In genomic region chr2:3365127-3365526, GRCm38 (mm10) we compare ENCODE assay signal across 23 mouse cellular contexts. TPM values are rescaled to one million over a fixed set of nuclear protein-coding genes. Genes with fewer than 3 reads are reported as not detected.
DNase-seq lines count a peak whose midpoint lies in the region; ATAC-seq and TF ChIP-seq lines count a peak whose summit lies in the region.
"Had no signal": no experiment of that assay in that cellular context is flagged by ENCODE, and none has a peak within 500 bp of the region (broad histone marks: within the 10 kb centered on the region; RNA-seq: fewer than 3 reads in every experiment).

No protein-coding gene starts in this region.

- H3K4me1 ChIP-seq in hindbrain, postnatal 0 days (ENCODE audit: insufficient read depth, low read length): no peaks in the 10 kb centered on the region
- H3K4me1 ChIP-seq in hindbrain, embryonic 12.5 days: no peaks in the 10 kb centered on the region
- no peaks in the 10 kb centered on the region for H3K4me1 ChIP-seq in midbrain, postnatal 0 days (ENCODE audit: insufficient read depth, low read length)
- H3K4me1 ChIP-seq in midbrain, embryonic 16.5 days (ENCODE audit: control insufficient read depth, insufficient read depth, low read length): no peaks in the 10 kb centered on the region
- H3K4me1 ChIP-seq: embryonic facial prominence, embryonic 13.5 days; forebrain, embryonic 13.5 days; heart, embryonic 13.5 days had no signal

- H3K27ac ChIP-seq in hindbrain, postnatal 0 days: no peak overlapping the region
- no peak overlapping the region for H3K27ac ChIP-seq in hindbrain, embryonic 12.5 days
- no peak overlapping the region for H3K27ac ChIP-seq in midbrain, postnatal 0 days (ENCODE audit: low read depth, low read length)
- H3K27ac ChIP-seq in midbrain, embryonic 16.5 days (ENCODE audit: low read length): no peak overlapping the region
- H3K27ac ChIP-seq: embryonic facial prominence, embryonic 13.5 days; forebrain, embryonic 13.5 days; heart, embryonic 13.5 days had no signal

- H3K4me2 ChIP-seq in hindbrain, postnatal 0 days (ENCODE audit: low read depth, low read length): no peak overlapping the region
- H3K4me2 ChIP-seq in hindbrain, embryonic 12.5 days (replicated peaks): no peak overlapping the region
- no peak overlapping the region for H3K4me2 ChIP-seq in midbrain, postnatal 0 days (ENCODE audit: low read depth, low read length, poor library complexity, severe bottlenecking)
- no peak overlapping the region for H3K4me2 ChIP-seq in midbrain, embryonic 16.5 days (ENCODE audit: low read length)
- H3K4me2 ChIP-seq: embryonic facial prominence, embryonic 13.5 days; forebrain, embryonic 13.5 days; heart, embryonic 13.5 days had no signal

- peak; percentile 11 for DNase-seq in hindbrain, postnatal 0 days (ENCODE audit: low spot score)
- DNase-seq in midbrain, postnatal 0 days (ENCODE audit: low spot score): peak; percentile 36
- DNase-seq in retina, postnatal 7 days (ENCODE audit: low read depth, low spot score): peak; percentile 11
- no peak for DNase-seq in adrenal gland, postnatal 10 days
- DNase-seq: adrenal gland, adult 8-10 months; cerebellum, adult 11-12 months; cerebellum, adult 9-10 months; cerebellum, postnatal 25 days; gastrocnemius, postnatal 25 days; heart, postnatal 36 days had no signal

- ATAC-seq in hindbrain, postnatal 0 days: no peak
- ATAC-seq in hindbrain, embryonic 12.5 days (ENCODE audit: low FRiP score): no peak
- ATAC-seq in midbrain, postnatal 0 days (ENCODE audit: low FRiP score): no peak
- ATAC-seq in midbrain, embryonic 16.5 days: no peak
- ATAC-seq: forebrain, embryonic 13.5 days; hindbrain, embryonic 16.5 days had no signal

- no peak overlapping the region for H3K4me3 ChIP-seq in hindbrain, postnatal 0 days (ENCODE audit: low read length)
- no peak overlapping the region for H3K4me3 ChIP-seq in hindbrain, embryonic 12.5 days
- no peak overlapping the region for H3K4me3 ChIP-seq in midbrain, postnatal 0 days (ENCODE audit: low read depth, low read length)
- no peak overlapping the region for H3K4me3 ChIP-seq in midbrain, embryonic 16.5 days (ENCODE audit: low read depth, low read length)
- H3K4me3 ChIP-seq: embryonic facial prominence, embryonic 13.5 days; forebrain, embryonic 13.5 days; heart, embryonic 13.5 days had no signal

- peak; percentile 33 for TF ChIP-seq CTCF in hindbrain, postnatal 0 days (IDR thresholded peaks at IDR 0.05; ENCODE audit: low read depth)
- peak; percentile 56 for TF ChIP-seq CTCF in midbrain, postnatal 0 days (IDR thresholded peaks at IDR 0.05)

- WGBS in hindbrain, postnatal 0 days: 41% methylated on average over 4 of the region's 4 CpGs
- 73% methylated on average over 4 of the region's 4 CpGs for WGBS in hindbrain, embryonic 12.5 days
- 26% methylated on average over 4 of the region's 4 CpGs for WGBS in midbrain, postnatal 0 days
- WGBS in midbrain, embryonic 16.5 days: 28% methylated on average over 4 of the region's 4 CpGs

- no peaks in the 10 kb centered on the region for H3K27me3 ChIP-seq in hindbrain, postnatal 0 days (ENCODE audit: insufficient read depth, low read length)
- H3K27me3 ChIP-seq in hindbrain, embryonic 12.5 days: no peaks in the 10 kb centered on the region
- no peaks in the 10 kb centered on the region for H3K27me3 ChIP-seq in midbrain, postnatal 0 days (ENCODE audit: insufficient read depth, low read length)
- H3K27me3 ChIP-seq in midbrain, embryonic 16.5 days (ENCODE audit: control insufficient read depth, insufficient read depth, low read depth, low read length): no peaks in the 10 kb centered on the region
- H3K27me3 ChIP-seq: embryonic facial prominence, embryonic 13.5 days; forebrain, embryonic 13.5 days had no signal

- no peak overlapping the region for H3K9ac ChIP-seq in hindbrain, postnatal 0 days (replicated peaks; ENCODE audit: low read length)
- no peak overlapping the region for H3K9ac ChIP-seq in hindbrain, embryonic 12.5 days
- H3K9ac ChIP-seq in midbrain, postnatal 0 days (replicated peaks; ENCODE audit: low read length, poor library complexity, severe bottlenecking): no peak overlapping the region
- no peak overlapping the region for H3K9ac ChIP-seq in midbrain, embryonic 16.5 days (ENCODE audit: low read depth, low read length)
- H3K9ac ChIP-seq: embryonic facial prominence, embryonic 13.5 days; forebrain, embryonic 13.5 days; heart, embryonic 13.5 days had no signal

- H3K36me3 ChIP-seq in hindbrain, postnatal 0 days (ENCODE audit: insufficient read depth, low read length): no peaks in the 10 kb centered on the region
- no peaks in the 10 kb centered on the region for H3K36me3 ChIP-seq in hindbrain, embryonic 12.5 days
- H3K36me3 ChIP-seq in midbrain, postnatal 0 days (ENCODE audit: insufficient read depth, low read length): no peaks in the 10 kb centered on the region
- H3K36me3 ChIP-seq in midbrain, embryonic 16.5 days (ENCODE audit: control insufficient read depth, insufficient read depth, low read length): no peaks in the 10 kb centered on the region
- H3K36me3 ChIP-seq: embryonic facial prominence, embryonic 13.5 days; G1E; heart, embryonic 13.5 days had no signal

- no peaks in the 10 kb centered on the region for H3K9me3 ChIP-seq in hindbrain, postnatal 0 days (ENCODE audit: low read length)
- H3K9me3 ChIP-seq in hindbrain, embryonic 12.5 days (replicated peaks): no peaks in the 10 kb centered on the region
- no peaks in the 10 kb centered on the region for H3K9me3 ChIP-seq in midbrain, postnatal 0 days (ENCODE audit: low read length)
- no peaks in the 10 kb centered on the region for H3K9me3 ChIP-seq in midbrain, embryonic 16.5 days (replicated peaks; ENCODE audit: control insufficient read depth, low read length, poor library complexity, severe bottlenecking)
- H3K9me3 ChIP-seq: embryonic facial prominence, embryonic 13.5 days; forebrain, embryonic 13.5 days; G1E; heart, embryonic 13.5 days had no signal

RNA-seq across cellular contexts. Expression of gene Acbd7, which starts 29.2 kb away (rescaled TPM):
- 3.0 TPM in 1 of 2 replicates, not detected in the other for total RNA-seq in hindbrain, postnatal 0 days (2014; rRNA removed)
- 9.0 and 9.2 TPM in 2 replicates for polyA plus RNA-seq in hindbrain, postnatal 0 days (2015; fragmentation: Nextera tagmentation; extraction: Ambion mirVana)
- 0.48 and 1.2 TPM in 2 replicates for polyA plus RNA-seq in hindbrain, embryonic 12.5 days (2016; fragmentation: Nextera tagmentation; extraction: Ambion mirVana)
- total RNA-seq in midbrain, postnatal 0 days (2014; rRNA removed): 1.5 TPM in 1 of 2 replicates, not detected in the other
- polyA plus RNA-seq in midbrain, postnatal 0 days (2015; fragmentation: Nextera tagmentation; extraction: Ambion mirVana): 10.5 and 12.3 TPM in 2 replicates
- polyA plus RNA-seq in midbrain, embryonic 16.5 days (2015; fragmentation: Nextera tagmentation; extraction: Ambion mirVana): 4.3 and 7.3 TPM in 2 replicates
- under 1 TPM in 1 of 2 experiments, not detected in 1; 0.64 TPM for total RNA-seq in adrenal gland, postnatal 10 days (2021)
- total RNA-seq: adrenal gland, adult 8-10 months; adrenal gland, postnatal 4 days; granulocyte monocyte progenitor cell, adult 5-6 weeks had no signal
- polyA plus RNA-seq: G1E had no signal

RNA-seq across cellular contexts. Expression of gene Olah, which starts 31.9 kb away (rescaled TPM):
- total RNA-seq in hindbrain, postnatal 0 days (2014; rRNA removed): not detected in 2 replicates
- 0.20 TPM in 1 of 2 replicates, not detected in the other for polyA plus RNA-seq in hindbrain, postnatal 0 days (2015; fragmentation: Nextera tagmentation; extraction: Ambion mirVana)
- polyA plus RNA-seq in hindbrain, embryonic 12.5 days (2016; fragmentation: Nextera tagmentation; extraction: Ambion mirVana): not detected in 2 replicates
- total RNA-seq in midbrain, postnatal 0 days (2014; rRNA removed): not detected in 2 replicates
- polyA plus RNA-seq in midbrain, postnatal 0 days (2015; fragmentation: Nextera tagmentation; extraction: Ambion mirVana): 0.11 and 0.20 TPM in 2 replicates
- polyA plus RNA-seq in midbrain, embryonic 16.5 days (2015; fragmentation: Nextera tagmentation; extraction: Ambion mirVana): 0.13 and 0.14 TPM in 2 replicates
- total RNA-seq in adrenal gland, postnatal 10 days (2021): under 1 TPM in 1 of 2 experiments, not detected in 1; 0.24 TPM
- total RNA-seq: gastrocnemius, postnatal 25 days; granulocyte monocyte progenitor cell, adult 5-6 weeks; heart, postnatal 36 days had no signal
- polyA plus RNA-seq: cortical plate, adult 2 months; embryonic facial prominence, embryonic 13.5 days; forebrain, embryonic 13.5 days; frontal cortex, adult 2 months; G1E; heart, embryonic 13.5 days; heart, postnatal 0 days; intestine, embryonic 14.5 days had no signal

RNA-seq across cellular contexts. Expression of gene Rpp38, which starts 32.7 kb away (rescaled TPM):
- total RNA-seq in hindbrain, postnatal 0 days (2014; rRNA removed): 7.0 and 8.7 TPM in 2 replicates
- 7.1 and 8.6 TPM in 2 replicates for polyA plus RNA-seq in hindbrain, postnatal 0 days (2015; fragmentation: Nextera tagmentation; extraction: Ambion mirVana)
- polyA plus RNA-seq in hindbrain, embryonic 12.5 days (2016; fragmentation: Nextera tagmentation; extraction: Ambion mirVana): 14.0 and 15.8 TPM in 2 replicates
- total RNA-seq in midbrain, postnatal 0 days (2014; rRNA removed): 6.0 and 8.5 TPM in 2 replicates
- 7.3 TPM in 2 replicates for polyA plus RNA-seq in midbrain, postnatal 0 days (2015; fragmentation: Nextera tagmentation; extraction: Ambion mirVana)
- polyA plus RNA-seq in midbrain, embryonic 16.5 days (2015; fragmentation: Nextera tagmentation; extraction: Ambion mirVana): 10.8 and 11.8 TPM in 2 replicates
- 10 to 100 TPM in 1 of 2 experiments, 1 to 10 TPM in 1; 9.6 to 16.8 TPM for total RNA-seq in adrenal gland, postnatal 10 days (2021)

RNA-seq across cellular contexts. Expression of gene Meig1, which starts 57.3 kb away (rescaled TPM):
- total RNA-seq in hindbrain, postnatal 0 days (2014; rRNA removed): 3.0 and 6.4 TPM in 2 replicates
- polyA plus RNA-seq in hindbrain, postnatal 0 days (2015; fragmentation: Nextera tagmentation; extraction: Ambion mirVana): 12.4 and 15.8 TPM in 2 replicates
- polyA plus RNA-seq in hindbrain, embryonic 12.5 days (2016; fragmentation: Nextera tagmentation; extraction: Ambion mirVana): 5.4 and 9.9 TPM in 2 replicates
- total RNA-seq in midbrain, postnatal 0 days (2014; rRNA removed): 0.76 and 7.2 TPM in 2 replicates
- 10.3 and 19.0 TPM in 2 replicates for polyA plus RNA-seq in midbrain, postnatal 0 days (2015; fragmentation: Nextera tagmentation; extraction: Ambion mirVana)
- polyA plus RNA-seq in midbrain, embryonic 16.5 days (2015; fragmentation: Nextera tagmentation; extraction: Ambion mirVana): 8.8 and 9.4 TPM in 2 replicates
- total RNA-seq in adrenal gland, postnatal 10 days (2021): under 1 TPM; 0.73 to 0.99 TPM
- total RNA-seq: G1E; gastrocnemius, postnatal 25 days; granulocyte monocyte progenitor cell, adult 5-6 weeks had no signal
- polyA plus RNA-seq: G1E; heart, embryonic 13.5 days; intestine, embryonic 14.5 days had no signal

RNA-seq across cellular contexts. Expression of gene Dclre1c, which starts 58.8 kb away (rescaled TPM):
- total RNA-seq in hindbrain, postnatal 0 days (2014; rRNA removed): 6.8 and 9.6 TPM in 2 replicates
- 8.1 and 8.5 TPM in 2 replicates for polyA plus RNA-seq in hindbrain, postnatal 0 days (2015; fragmentation: Nextera tagmentation; extraction: Ambion mirVana)
- polyA plus RNA-seq in hindbrain, embryonic 12.5 days (2016; fragmentation: Nextera tagmentation; extraction: Ambion mirVana): 10.0 and 10.1 TPM in 2 replicates
- total RNA-seq in midbrain, postnatal 0 days (2014; rRNA removed): 6.6 and 9.4 TPM in 2 replicates
- polyA plus RNA-seq in midbrain, postnatal 0 days (2015; fragmentation: Nextera tagmentation; extraction: Ambion mirVana): 6.3 and 6.8 TPM in 2 replicates
- polyA plus RNA-seq in midbrain, embryonic 16.5 days (2015; fragmentation: Nextera tagmentation; extraction: Ambion mirVana): 6.6 and 9.7 TPM in 2 replicates
- total RNA-seq in adrenal gland, postnatal 10 days (2021): 1 to 10 TPM; 6.1 to 8.7 TPM
